8 mouse cellular contexts compared by ENCODE assay signal in genomic region chr17:47504228-47504627, GRCm38 (mm10). TPM values are rescaled to one million over a fixed set of nuclear protein-coding genes. Genes with fewer than 3 reads are reported as not detected.
DNase-seq lines count a peak whose midpoint lies in the region; ATAC-seq and TF ChIP-seq lines count a peak whose summit lies in the region.

No protein-coding gene starts in this region.

- WGBS in spleen, adult 2 months = 38% methylated on average over 5 of the region's 5 CpGs
- 75% methylated on average over 5 of the region's 5 CpGs for WGBS in limb, embryonic 13.5 days
- whole genome bisulfite sequencing in stomach, embryonic 16.5 days = 49% methylated on average over 5 of the region's 5 CpGs

- peak overlapping the region; percentile 74 for H3K4me2 ChIP-seq in limb, embryonic 13.5 days (replicated peaks)
- peak overlapping the region; percentile 77 for H3K4me2 ChIP-seq in stomach, embryonic 16.5 days (ENCODE audit: low read depth, low read length)

- peak overlapping the region; percentile 91 for H3K27ac ChIP-seq in gastrocnemius, adult 2 months
- peak overlapping the region; percentile 99 for H3K27ac ChIP-seq in spleen, adult 2 months (ENCODE audit: insufficient read depth, low read length)
- H3K27ac ChIP-seq in limb, embryonic 13.5 days = no peak overlapping the region
- peak overlapping the region; percentile 88 for H3K27ac ChIP-seq in stomach, embryonic 16.5 days (ENCODE audit: low read length)

- no peak for TF ChIP-seq CTCF in gastrocnemius, adult 2 months (IDR thresholded peaks at IDR 0.05)
- TF ChIP-seq CTCF in spleen, adult 2 months (IDR thresholded peaks at IDR 0.05; ENCODE audit: extremely low read depth, insufficient read depth, insufficient read length, insufficient replicate concordance) = no peak

- intact Hi-C loops in gastrocnemius, adult 2 months (cut with DNase I) = no loop called here
- intact Hi-C loops in gastrocnemius, postnatal 14 days (cut with DNase I; ENCODE audit: low total_unique reads) = no loop called here

- peak overlapping the region; percentile 72; the same call in 1 of the 2 replicates for H3K9ac ChIP-seq in limb, embryonic 13.5 days
- H3K9ac ChIP-seq in stomach, embryonic 16.5 days (ENCODE audit: low read length) = peak overlapping the region; percentile 78

- DNase-seq in gastrocnemius, adult 2 months = no peak
- DNase-seq in gastrocnemius, postnatal 14 days = no peak
- no peak for DNase-seq in spleen, adult 2 months (ENCODE audit: low read depth in 1 of 2, low spot score in 2 of 2)
- DNase-seq in spleen, postnatal 10 days (ENCODE audit: low spot score in 2 of 2) = no peak
- no peak for DNase-seq in ovary, adult 18-20 months (ENCODE audit: low spot score)
- no peak for DNase-seq in cerebellum, postnatal 4 days (ENCODE audit: low spot score in 2 of 2)

- no peak for TF ChIP-seq POLR2A in spleen, adult 2 months (IDR thresholded peaks at IDR 0.05; ENCODE audit: low read depth, low read length)

- peaks cover 4% of the 10 kb centered on the region; the same call in 1 of the 2 replicates for H3K36me3 ChIP-seq in spleen, adult 2 months (ENCODE audit: control insufficient read depth, insufficient read depth, low read length)
- H3K36me3 ChIP-seq in limb, embryonic 13.5 days = peaks cover 12% of the 10 kb centered on the region
- H3K36me3 ChIP-seq in stomach, embryonic 16.5 days (ENCODE audit: control insufficient read depth, insufficient read depth, low read length) = peaks cover 4% of the 10 kb centered on the region; the same call in 1 of the 2 replicates

- peak overlapping the region; percentile 77 for H3K4me3 ChIP-seq in gastrocnemius, adult 2 months
- H3K4me3 ChIP-seq in spleen, adult 2 months (ENCODE audit: extremely low read depth, insufficient read depth, insufficient read length) = peak overlapping the region; percentile 85
- peak overlapping the region; percentile 45; the same call in 1 of the 2 replicates for H3K4me3 ChIP-seq in limb, embryonic 13.5 days
- peak overlapping the region; percentile 50 for H3K4me3 ChIP-seq in stomach, embryonic 16.5 days (replicated peaks; ENCODE audit: low read length)

- H3K27me3 ChIP-seq in spleen, adult 2 months (ENCODE audit: control insufficient read depth, insufficient read depth, low read length) = no peaks in the 10 kb centered on the region
- H3K27me3 ChIP-seq in limb, embryonic 13.5 days = no peaks in the 10 kb centered on the region
- no peaks in the 10 kb centered on the region for H3K27me3 ChIP-seq in stomach, embryonic 16.5 days (ENCODE audit: control insufficient read depth, insufficient read depth, low read length)

- peaks cover 19% of the 10 kb centered on the region for H3K4me1 ChIP-seq in spleen, adult 2 months (ENCODE audit: control insufficient read depth, insufficient read depth, insufficient read length)
- H3K4me1 ChIP-seq in limb, embryonic 13.5 days = peaks cover 50% of the 10 kb centered on the region
- H3K4me1 ChIP-seq in stomach, embryonic 16.5 days (ENCODE audit: control insufficient read depth, insufficient read depth, low read length) = peaks cover 40% of the 10 kb centered on the region

- no peak for ATAC-seq in limb, embryonic 13.5 days (ENCODE audit: low FRiP score, low read depth)
- no peak for ATAC-seq in stomach, embryonic 16.5 days (ENCODE audit: insufficient read depth, low FRiP score)

- H3K9me3 ChIP-seq in limb, embryonic 13.5 days = no peaks in the 10 kb centered on the region
- no peaks in the 10 kb centered on the region for H3K9me3 ChIP-seq in stomach, embryonic 16.5 days (replicated peaks; ENCODE audit: control insufficient read depth, low read length)

RNA-seq across cellular contexts. Expression of gene Ccnd3, which starts 0.6 kb away (rescaled TPM):
- 10 to 100 TPM; 18.7 to 25.8 TPM for total RNA-seq in gastrocnemius, adult 2 months (2021)
- 10 to 100 TPM; 57.0 to 63.3 TPM for total RNA-seq in gastrocnemius, postnatal 14 days (2021)
- 171 and 240 TPM in 2 replicates for polyA plus RNA-seq in spleen, adult 2 months (2012; rRNA removed)
- polyA plus RNA-seq in limb, embryonic 13.5 days (2015; fragmentation: Nextera tagmentation; extraction: Ambion mirVana) = 392 and 402 TPM in 2 replicates
- polyA plus RNA-seq in stomach, embryonic 16.5 days (2015; fragmentation: Nextera tagmentation; extraction: Ambion mirVana) = 334 and 340 TPM in 2 replicates

RNA-seq across cellular contexts. Expression of gene Taf8, which starts 2.1 kb away (rescaled TPM):
- total RNA-seq in gastrocnemius, adult 2 months (2021) = 10 to 100 TPM; 13.0 to 14.1 TPM
- 10 to 100 TPM in 1 of 2 experiments, 1 to 10 TPM in 1; 9.5 to 10.2 TPM for total RNA-seq in gastrocnemius, postnatal 14 days (2021)
- polyA plus RNA-seq in spleen, adult 2 months (2012; rRNA removed) = 26.5 and 29.7 TPM in 2 replicates
- polyA plus RNA-seq in limb, embryonic 13.5 days (2015; fragmentation: Nextera tagmentation; extraction: Ambion mirVana) = 34.6 and 34.9 TPM in 2 replicates
- 25.7 and 27.3 TPM in 2 replicates for polyA plus RNA-seq in stomach, embryonic 16.5 days (2015; fragmentation: Nextera tagmentation; extraction: Ambion mirVana)
